Mouse (Mus musculus) bone marrow macrophage, adult 2 months (primary cell): ENCODE results near the gene Tnfsf9.

Experiments
- CTCF ChIP-seq: IDR thresholded peaks from 2 replicates; pipeline ENCODE4 v1.5.1; 2012; ENCODE audit warnings: low read depth, mild to moderate bottlenecking, low read length, moderate library complexity
- POLR2A ChIP-seq: IDR thresholded peaks from 2 replicates; pipeline ENCODE4 v1.6.1; 2012; ENCODE audit warnings: mild to moderate bottlenecking, low read depth, low read length, borderline replicate concordance

GRCm38 (mm10) chr17:57070272-57070671 lies 34.9 kb upstream of the Tnfsf9 start:
- no peak for TF ChIP-seq POLR2A
- TF ChIP-seq CTCF: no peak
